Mouse (Mus musculus) right cerebral cortex, postnatal 25 days (tissue): ENCODE data around the gene Angptl2.
"Not testable (repeated sequence)": the region's sequence is repeated elsewhere in the genome, so short reads cannot be mapped to it uniquely, and the experiment has no call there.

Source experiments
- DNase-seq: peaks from one replicate; pipeline ENCODE4 v3.0.0; 2022

The Angptl2 gene

DNA sequence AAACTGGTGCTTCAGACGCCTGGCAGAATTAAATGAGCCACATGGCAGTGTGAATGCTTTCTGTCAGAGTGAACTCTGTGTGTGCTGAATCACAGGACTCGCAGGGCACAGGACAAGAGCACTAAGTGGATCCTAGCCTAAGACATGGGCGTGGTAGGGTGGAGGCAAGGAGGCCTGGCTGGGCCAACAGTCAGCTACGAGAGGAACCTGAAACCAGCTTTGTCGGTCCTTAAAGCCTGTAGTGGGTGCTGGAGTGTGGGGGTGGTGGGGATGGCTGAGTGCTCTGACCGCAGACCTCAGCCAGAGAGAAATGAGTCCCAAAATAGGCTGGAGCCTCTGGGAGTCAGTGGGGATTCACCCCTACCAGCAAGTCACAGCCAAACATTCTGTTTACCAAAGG, 12.6 kb upstream of the Angptl2 start:
- no peak for DNase-seq

DNA sequence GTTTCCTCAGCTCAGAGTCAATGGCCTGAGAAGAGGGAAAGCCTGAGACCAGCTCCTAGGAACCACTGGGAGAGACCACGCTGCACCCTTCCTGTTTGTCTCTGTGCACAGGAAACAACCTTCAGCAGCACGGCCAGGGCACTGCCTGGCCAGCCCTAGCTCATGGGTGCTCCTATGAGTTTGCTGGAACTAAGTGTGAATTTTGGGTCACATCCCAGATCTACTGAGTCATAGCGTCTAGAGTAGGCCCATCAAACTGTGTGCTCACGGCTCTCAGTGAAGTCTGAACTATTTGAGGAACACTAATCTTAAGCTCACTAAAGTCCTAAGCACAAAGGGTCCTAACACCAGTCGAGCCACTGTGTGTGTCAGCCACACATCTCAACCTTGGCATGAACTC, 10.9 kb upstream of the Angptl2 start:
- no peak for DNase-seq

GRCm38 (mm10) chr2:33205939-33206525, 9.8 kb upstream of the Angptl2 start:
- DNase-seq: peak; percentile 54

DNA sequence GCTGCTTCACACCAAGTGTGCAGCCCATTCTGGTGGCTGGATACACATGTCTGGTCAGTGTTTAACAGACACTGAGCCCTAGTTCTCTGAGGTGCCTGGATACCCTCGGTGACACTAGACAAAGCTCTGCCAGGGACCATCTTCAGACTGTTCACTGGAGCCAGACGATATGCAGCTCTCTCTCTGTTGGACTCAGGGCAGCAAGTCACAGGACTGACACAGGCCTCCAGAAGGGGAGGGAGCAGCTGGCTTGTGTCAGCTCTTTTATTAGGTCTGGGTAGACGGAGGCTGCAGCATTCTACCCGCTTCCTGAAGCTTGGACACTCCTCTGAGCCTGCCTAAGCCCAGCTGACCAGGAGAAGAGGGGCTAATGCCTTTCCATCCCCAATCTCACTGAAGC, 8.8 kb upstream of the Angptl2 start:
- DNase-seq: no peak

DNA sequence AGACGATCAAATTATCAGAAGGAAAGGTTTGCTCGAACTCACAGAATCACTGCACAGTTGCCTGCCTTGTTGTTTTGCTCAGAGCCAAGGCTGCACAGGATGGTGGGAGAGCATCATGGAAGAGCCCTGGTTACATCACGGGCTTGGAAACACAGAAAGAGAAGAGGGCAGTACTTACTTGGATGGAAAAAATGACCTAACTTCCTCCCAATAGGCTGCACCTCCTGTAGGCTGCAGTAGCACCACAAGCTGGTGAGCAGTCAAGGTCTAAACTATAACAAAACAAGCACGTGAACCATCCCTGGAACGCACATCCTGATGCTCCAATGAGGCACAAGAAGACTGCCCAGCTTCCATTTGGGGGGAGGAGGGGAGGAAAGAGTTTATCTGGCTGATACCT, 7.7 kb upstream of the Angptl2 start:
- no peak for DNase-seq

DNA sequence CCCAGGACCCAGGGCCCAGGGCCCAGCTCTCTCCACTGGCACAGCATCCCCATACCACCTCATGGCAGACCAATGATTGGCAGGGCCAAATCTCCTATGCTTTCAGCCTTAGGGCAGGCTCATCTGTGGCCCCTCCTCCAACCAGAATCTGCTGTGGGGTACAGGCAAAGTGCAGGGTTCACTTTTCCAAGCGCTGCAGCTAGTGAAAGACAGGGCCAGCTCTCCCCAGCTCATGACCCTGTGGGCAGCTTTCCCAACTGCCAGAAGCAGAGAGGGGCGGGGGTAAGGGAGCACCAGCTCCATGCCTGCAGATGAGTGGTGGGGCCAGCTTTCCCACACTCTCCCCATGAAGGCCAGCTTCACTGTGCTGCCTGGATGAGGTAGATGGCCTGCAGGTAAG, 5.0 kb upstream of the Angptl2 start:
- no peak for DNase-seq

- DNase-seq: not testable (repeated sequence)
Measured at GRCm38 (mm10) chr2:33211263-33211662, 4.6 kb upstream of the Angptl2 start.

DNA sequence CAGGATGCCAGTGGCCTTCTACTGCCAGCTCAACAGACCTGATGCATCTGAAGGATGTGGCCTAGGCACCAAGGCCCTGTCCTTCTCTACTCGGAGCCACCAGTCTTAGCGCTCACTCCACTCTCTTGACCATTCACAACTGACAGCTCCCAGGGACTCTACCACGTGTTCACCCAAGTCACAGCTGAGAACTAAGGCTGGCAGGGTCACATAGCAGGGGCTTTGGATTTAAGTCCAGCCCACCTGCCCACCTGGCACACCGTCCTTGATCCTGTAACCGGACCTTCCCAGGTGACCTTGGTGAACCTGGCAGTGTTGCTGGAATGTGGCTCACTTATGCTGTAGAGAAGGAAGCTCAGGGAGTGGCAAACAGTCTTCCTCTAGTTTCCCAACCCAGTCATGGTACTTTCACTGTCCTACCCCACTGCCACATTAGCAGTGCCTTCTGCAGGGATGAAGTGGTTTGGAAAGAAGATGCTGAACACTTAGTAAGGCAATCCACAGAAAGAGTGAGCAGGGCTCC, 631 bp upstream of the Angptl2 start:
- no peak for DNase-seq

DNA sequence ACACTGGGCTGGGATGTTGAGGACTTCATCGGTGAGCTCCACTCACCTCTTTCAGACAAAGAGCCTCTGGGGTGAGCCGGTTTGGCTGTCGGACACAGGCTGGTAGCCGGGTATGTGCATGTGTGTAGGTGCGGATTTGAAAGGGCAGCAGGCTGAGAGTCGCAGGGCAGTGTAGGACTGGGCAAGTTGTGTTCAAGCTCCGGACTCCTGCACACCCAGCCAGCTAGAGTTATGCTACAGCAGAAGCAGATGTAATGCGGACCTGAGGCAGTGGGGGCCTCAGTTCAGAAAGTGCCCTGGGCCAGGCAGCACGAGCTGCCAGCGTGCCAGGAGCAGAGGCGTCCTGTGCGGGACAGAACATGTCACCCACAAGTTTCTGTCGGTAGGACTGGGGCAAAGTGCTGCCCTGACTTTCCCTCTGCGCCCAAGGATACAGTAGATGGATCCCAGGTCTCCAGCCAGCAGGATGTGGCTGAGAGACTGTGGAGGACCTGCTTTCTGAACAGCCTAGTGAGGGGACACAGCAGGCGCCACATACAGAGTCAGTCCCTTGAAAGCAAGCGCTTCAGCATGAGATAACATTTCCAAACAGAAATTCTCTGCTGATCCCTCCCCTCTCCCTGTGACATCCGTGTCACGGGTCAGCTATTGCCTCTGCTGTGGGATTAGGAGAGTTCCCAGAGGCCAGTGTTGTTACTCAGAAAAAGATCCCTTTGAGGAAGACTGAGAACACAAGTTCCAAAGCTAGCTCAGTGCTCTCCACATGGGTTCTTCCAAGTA, 966 bp downstream of the Angptl2 start:
- DNase-seq: no peak

- DNase-seq: no peak
Measured at GRCm38 (mm10) chr2:33217425-33217794, 1.5 kb downstream of the Angptl2 start.

GRCm38 (mm10) chr2:33218903-33219625, 3.2 kb downstream of the Angptl2 start:
- peak; percentile 35 for DNase-seq

DNA sequence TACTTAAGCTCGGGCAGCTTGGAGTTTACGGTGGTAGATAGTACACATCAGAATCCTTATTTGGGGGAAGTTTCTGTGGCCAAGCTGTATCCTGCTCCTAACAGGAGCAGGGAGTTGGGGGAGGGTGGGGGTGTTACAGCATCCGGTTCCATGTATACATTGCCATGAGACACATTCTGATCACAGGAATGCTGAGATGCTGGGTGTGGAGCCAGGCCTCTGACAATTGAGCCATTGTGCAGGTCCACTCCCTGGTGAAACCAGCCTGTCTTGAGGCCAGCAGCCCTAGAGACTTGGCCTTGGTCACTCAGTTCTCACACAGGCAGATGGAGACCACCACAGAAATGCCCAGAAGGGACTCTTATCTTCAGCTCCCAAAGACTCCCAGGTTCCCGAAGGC, 3.8 kb downstream of the Angptl2 start:
- no peak for DNase-seq

GRCm38 (mm10) chr2:33220246-33220645, 4.4 kb downstream of the Angptl2 start:
- no peak for DNase-seq

DNA sequence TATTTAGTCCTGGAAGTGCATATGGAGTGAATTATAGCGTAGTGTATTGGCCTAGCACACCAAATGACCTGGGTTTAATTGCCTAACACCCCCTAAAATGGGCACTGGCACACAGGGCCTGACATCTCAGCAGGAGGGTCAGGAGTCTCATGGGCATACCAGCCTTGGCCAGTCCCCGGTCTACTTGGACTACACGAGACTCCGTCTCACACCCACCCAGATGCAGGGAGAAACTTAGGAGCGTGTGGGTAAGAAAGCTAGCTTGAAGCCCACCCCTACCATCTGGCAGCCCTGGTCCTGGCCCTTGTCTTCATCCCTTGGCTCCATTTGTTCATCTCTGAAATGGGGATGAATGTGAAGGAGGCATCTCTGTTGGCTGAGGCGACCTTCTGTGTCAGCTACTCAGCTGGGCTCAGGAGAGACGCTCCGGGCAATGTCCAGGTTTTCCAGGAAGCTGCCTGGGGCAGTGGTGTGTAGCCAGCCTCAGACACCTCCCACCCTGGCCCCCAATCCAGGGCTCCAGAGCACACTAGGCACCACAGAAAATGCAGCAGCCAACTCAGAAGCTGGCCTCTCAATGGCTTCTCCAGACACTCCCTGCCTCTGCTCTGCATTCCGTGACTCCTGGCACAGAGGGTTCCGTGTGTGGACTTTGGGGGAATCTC, 4.9 kb downstream of the Angptl2 start:
- no peak for DNase-seq

DNA sequence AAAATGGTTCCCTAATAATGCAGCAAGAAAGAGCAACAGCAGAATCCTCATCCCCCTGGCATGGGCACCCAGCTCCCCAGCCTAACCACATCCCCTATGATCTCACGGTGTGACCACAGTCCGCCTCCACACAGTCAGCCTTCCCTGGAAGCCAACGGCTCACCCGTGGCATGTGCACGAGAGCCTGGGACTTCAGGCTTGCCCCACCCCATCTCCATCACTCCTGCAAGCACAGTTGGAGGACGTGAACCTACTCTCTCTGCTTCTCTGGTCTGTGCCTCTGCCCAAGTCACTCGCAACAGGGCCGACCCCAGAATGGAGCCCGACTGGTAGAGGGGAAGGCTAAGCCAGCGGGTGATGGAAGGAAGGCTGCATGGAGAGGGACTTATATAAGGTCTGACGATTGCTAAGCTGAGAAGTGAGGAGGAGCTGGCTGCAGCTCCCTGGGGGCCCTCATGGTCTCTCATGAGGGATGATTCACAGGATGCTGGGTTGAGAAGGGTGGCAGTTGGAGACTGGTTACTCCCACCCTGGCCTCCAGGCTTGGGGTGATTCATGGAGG, 5.6 kb downstream of the Angptl2 start:
- DNase-seq: peak; percentile 40

GRCm38 (mm10) chr2:33222480-33222879, 6.6 kb downstream of the Angptl2 start:
- DNase-seq: no peak

DNA sequence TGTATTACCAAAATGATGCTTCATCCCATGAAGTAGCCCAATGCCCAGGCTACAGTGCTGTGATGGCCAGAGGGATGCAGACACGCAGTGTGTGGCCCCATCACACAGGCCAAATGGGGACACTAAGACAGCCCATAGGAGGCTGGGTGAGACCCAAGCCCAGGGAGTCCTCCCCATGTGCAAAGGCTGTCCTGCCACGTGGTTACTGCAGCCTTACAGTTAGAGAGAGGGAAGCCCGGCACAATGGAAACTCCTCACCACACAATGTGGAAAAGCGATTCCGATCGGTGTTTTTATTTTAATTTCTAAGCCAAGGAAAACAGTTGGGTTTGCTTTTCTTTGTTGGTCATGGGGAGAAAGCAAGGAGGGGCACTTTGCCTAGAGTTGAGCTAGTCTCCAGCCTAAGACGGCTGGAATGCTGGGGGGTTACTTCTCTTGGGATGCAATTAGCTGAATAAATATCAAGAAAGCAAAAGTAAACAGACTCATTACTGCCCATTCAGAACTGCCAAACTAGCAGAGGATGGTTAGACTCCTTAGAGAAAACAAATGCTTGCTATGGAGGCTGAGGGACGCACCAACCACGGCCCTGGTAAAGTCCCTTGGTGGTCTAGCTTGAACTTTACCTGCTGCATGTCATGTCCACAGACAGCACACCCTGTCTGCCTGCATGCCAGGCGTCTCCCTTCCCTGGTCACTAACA, 7.9 kb downstream of the Angptl2 start:
- DNase-seq: no peak

GRCm38 (mm10) chr2:33225921-33226320, 10.1 kb downstream of the Angptl2 start:
- no peak for DNase-seq

DNA sequence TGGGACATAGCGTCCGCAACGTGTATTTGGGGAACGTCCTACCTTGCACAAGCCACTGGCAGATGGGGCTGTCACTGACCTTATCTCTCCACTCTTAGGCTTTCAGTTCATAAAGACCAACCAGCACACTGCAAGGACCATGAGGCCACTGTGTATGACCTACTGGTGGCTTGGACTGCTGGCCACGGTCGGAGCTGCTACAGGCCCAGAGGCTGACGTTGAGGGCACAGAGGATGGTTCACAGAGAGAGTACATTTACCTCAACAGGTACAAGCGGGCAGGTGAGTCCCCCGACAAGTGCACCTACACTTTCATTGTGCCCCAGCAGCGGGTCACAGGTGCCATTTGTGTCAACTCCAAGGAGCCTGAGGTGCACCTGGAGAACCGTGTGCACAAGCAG, 12.2 kb downstream of the Angptl2 start:
- no peak for DNase-seq

- no peak for DNase-seq
Measured at GRCm38 (mm10) chr2:33228551-33228950, 12.7 kb downstream of the Angptl2 start.

DNA sequence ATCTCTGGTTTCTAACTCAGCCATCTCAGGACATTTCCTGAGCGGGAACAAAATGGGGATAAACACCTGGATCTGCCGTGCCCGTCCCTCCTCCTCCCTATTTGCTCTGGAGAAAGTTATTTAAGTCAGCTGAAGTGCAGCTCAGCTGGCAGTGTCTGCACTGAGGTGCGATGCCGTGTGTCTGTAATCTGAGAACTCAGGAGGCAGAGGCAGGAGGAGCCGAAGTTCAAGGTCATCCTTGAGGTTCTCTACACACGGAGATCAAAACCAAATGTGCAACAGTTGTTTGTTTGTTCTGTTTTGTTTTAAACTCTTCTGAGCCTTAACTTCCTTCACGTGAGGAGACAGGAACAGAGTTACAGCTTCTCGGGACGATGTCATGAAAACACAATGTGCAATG, 14.8 kb downstream of the Angptl2 start:
- no peak for DNase-seq

DNA sequence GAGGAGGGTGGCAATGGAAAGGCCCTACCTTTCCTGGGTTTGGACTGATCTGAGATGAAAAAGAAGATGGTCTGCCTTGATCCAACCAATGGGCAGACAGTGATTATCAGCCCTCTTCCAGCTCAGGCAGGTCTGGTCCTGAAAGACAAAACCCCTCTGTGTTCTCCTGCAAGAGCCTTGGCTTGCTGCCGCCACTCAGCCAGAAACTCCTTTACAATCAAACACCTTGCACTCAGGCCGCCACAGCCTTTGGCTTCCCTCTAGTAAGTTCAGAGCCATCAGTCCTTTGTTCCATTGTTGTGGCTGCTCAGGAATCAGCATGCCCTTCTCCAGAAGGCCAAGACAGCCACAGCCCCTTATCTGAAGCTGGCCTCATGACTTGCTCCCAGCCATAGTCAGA, 15.9 kb downstream of the Angptl2 start:
- DNase-seq: no peak
